Mouse (Mus musculus) urinary bladder, postnatal 25 days (tissue): Measurements from ENCODE around the gene Gli2.

Experiments used
- DNase-seq: peaks from one replicate; pipeline ENCODE4 v3.0.0; 2022; ENCODE audit warnings: low spot score

Gene Gli2

DNA sequence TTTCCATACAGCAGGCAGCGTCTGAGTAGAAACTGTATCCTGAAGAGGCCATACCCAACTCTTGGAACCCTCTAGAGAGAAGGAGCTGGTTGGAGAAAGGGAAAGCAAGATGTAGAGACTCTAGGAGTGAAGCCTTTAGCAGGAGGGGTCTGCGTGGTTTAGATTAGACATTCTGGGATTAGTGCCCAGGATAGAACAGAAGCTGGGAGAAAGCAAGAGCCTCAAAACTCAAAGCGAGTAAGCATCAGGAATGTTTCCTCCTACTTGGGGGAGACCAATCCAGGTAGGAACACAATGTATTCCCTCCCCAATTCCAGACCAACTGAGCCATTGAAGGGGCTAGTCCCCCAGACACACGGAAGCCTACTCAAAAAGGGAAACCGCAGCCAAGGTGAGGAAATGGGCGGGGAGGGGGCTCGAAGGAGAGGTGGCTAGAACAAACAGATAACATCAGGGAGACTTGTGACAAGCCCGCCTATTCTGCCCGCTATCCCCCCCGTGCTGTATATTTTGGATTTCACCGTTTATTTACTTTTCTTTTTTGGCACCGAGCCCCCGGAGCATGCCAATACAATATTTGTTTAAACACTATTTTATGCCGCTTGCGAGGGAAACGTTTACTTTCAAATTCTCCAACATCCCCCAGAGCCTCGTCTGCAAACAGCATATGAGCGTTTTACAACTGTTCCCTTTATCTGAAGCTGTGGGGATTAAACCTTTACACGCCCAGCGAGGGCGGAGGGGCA lies 2.1 kb downstream of the Gli2 start:
- peak; percentile 22 for DNase-seq

- no peak for DNase-seq
Measured at GRCm38 (mm10) chr1:119049812-119050615, 3.4 kb downstream of the Gli2 start.

DNA sequence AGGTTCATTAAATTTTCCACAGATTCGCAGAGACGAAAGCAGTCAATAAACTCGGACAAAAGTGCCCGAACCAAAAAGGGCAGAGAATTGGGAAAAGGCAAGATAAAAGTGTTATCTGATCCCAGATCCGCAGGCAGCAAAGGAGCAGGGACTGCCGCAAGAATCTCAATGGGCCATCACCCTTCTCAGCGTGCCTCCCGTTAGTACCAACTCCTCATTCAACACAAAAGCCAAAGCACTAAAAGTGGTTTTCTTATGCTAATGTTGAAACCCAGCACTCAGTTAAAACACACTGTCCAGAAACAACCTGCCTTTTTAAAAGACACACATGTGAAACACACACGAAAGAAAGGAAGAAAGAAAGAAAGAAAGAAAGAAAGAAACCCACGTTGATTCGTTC lies 4.4 kb downstream of the Gli2 start:
- DNase-seq: no peak

- DNase-seq: no peak
Measured at GRCm38 (mm10) chr1:119048547-119048946, 4.9 kb downstream of the Gli2 start.

DNA sequence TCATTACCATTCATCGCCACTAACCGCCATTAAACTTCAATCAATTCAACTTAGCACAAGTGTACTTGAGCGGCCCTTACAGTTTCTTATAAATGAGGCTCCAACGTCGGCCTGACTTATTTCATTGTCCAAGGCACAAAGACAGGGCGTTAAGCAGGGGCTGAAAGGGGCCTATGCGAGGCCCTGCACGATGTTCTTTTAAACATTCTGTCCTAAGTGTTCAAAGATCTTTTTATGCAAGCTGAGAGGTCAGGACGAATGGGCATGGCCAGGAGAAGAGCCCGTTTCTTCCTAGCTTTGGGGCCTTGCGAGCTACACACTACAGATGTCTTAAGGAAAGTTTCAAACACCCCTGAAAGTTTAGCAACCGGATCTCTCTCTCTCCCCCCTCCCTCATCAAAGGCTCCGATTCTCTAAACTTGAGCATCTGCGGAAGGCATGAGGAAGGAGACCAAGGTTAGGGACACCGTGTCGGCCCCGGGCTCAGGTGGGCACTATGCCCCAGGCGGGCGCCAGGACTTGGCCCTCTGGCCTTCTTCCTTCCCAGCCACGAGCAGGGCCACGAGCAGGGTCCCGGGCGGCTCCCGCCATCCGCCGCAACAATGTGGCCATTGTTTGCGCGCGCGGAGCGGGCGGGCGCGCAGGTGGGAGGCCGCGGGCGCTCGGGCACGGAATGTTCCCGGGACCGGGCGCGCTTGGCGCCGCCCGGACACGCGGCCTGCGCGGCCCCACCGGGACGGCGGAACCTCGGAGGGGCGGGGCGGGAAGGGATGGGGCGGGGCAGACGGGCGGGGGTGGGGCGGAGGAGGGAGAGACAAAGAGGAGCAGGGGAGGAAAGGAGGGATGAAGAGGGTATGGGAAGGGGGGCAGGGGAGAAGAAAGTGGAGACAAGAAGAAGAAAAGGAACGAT lies 5.7 kb downstream of the Gli2 start:
- DNase-seq: peak; percentile 32

- no peak for DNase-seq
Measured at GRCm38 (mm10) chr1:119038436-119038835, 15.0 kb downstream of the Gli2 start.

GRCm38 (mm10) chr1:119035931-119036330 lies 17.5 kb downstream of the Gli2 start:
- no peak for DNase-seq

GRCm38 (mm10) chr1:119035301-119035700 lies 18.1 kb downstream of the Gli2 start:
- DNase-seq: no peak

GRCm38 (mm10) chr1:119034163-119034705 lies 19.2 kb downstream of the Gli2 start:
- no peak for DNase-seq

GRCm38 (mm10) chr1:119033450-119034162 lies 19.8 kb downstream of the Gli2 start:
- peak; percentile 48 for DNase-seq

DNA sequence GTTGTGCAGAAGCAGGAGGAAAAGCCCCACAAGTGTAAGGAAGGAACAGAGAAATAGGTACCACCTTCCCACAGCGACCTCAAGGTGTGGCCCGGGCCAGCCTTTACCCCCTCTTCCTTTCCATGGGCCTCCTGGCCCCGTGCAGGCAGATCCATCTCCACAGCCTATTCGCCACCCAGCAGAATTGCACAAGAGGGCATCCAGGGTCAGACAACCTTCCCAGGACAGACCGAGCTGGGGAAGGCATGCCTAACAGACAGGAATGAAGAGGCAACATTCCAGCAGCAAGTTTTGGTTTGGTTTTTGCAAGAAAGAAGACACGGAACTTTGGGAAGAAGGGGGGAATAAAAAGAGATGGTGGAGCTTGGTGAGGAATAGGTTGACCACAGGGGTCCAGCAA lies 22.2 kb downstream of the Gli2 start:
- no peak for DNase-seq

DNA sequence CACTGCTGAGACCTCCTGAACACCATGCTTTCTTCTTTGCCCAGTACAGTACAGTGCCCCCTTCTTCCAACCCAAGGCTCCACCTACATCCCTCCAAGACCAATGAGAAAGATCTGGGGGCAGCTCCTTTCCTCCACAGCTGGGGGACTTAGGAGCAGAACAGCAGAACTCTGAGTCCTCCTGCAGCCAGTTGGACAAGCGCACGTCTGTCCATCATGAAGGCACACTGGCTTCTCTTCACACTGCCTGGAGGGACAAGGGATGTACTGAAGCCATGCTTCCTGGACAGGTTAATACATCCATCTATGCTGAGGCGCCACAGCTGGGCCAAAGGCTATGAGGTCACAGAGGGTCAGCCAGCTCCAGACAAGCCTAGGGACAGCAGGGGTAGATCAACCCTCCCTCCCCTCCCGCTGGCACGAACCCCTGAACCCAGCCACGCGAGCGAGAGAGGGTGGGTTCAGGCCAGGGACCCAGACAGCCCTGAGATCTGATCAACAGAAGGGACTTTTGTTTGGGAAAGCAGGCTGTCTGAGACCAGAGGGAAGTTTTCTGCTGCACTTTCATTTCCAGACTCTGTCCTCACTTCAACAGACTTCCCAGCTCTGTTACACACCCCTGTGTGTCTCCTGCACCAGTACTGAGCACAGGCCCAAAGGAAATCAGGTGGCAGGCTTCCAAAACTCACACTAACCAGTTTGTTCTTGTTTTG lies 27.6 kb downstream of the Gli2 start:
- DNase-seq: peak; percentile 49

DNA sequence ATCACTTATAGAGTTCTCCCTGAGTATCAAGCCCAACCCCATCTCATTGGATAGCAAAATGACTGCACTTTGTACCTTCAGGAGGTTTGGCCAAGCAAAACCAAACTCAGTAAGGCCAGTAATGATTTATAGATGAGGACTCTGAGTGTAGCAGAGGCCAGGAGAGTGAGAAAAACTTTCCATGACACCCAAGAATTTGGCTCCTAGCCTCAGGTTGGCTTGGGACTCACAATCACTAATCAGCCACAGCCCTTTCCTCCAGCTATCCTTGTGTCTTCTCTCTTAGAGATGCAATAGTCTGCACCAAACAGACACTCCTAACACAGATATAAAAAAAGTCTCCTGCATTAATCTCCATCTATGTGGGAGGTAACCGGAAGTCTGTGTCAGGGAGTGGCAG lies 31.1 kb downstream of the Gli2 start:
- DNase-seq: peak; percentile 33

DNA sequence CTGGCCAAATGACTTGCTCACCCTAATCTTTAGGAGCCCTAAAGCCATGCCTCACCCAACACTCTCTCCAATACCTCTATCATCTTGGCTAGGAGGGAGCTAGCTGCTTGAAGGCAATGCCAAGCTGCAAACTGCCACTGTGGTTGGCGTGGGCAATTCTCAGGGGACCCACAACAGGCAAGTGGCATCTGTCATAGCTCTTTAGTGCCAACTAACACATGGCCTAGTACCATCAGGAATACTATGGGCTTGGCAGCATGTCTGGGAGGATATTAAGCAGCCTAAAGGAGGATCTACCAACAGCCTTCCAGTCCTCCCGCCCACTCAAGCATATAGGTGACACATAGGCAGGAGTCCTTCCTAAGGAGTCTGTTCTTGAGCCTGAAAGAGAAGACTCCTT lies 33.3 kb downstream of the Gli2 start:
- DNase-seq: no peak

GRCm38 (mm10) chr1:119019056-119019455 lies 34.4 kb downstream of the Gli2 start:
- DNase-seq: no peak

- DNase-seq: no peak
Measured at GRCm38 (mm10) chr1:119016866-119017265, 36.6 kb downstream of the Gli2 start.

DNA sequence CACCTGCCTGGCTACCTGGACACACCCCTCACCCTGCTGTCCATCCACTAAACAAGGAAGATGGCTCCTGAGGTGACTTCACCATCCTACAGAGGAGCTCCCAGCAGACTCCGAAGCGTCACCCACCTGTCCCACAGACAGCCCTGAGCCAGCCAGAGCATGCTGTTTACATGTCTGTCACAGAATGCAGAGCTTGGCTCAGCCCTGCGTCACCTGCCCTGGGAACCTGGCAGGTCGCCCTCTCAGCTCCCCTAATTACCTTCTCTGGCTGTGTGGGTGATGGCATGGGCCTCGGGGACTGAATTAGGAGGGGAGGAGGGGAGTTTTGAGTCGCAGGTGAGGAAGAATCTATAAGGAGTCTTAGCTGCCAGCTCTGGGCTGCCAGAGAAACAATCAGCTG lies 38.3 kb downstream of the Gli2 start:
- DNase-seq: no peak

DNA sequence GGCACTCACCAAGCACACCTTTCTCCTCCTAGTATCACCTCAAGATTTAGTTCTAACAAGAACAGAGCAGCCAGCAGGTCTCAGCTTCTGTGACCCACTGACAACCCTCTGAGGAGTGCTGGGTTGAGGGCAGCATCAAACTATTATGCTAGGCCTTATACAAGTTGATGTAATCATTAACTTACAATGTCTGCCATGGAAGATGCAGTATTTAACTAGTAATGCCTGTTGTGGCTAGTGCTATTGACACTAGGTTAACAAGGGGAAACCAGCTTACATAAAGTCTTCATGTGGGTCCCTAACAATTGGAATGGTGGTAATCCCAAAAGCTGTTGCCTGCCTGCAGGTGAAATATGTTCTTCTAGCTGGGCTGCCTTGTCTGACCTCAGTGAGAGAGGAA lies 44.5 kb downstream of the Gli2 start:
- DNase-seq: no peak

- DNase-seq: no peak
Measured at GRCm38 (mm10) chr1:119003852-119004398, 49.5 kb downstream of the Gli2 start.

- no peak for DNase-seq
Measured at GRCm38 (mm10) chr1:119001454-119002034, 51.9 kb downstream of the Gli2 start.
